Mouse (Mus musculus) kidney, postnatal 14 days (tissue): ENCODE data around the gene Olfr355.

Source experiments
- DNase-seq: peaks from one replicate; pipeline ENCODE4 v3.0.0; 2022; ENCODE audit warnings: mixed read lengths

Olfr355 gene

GRCm38 (mm10) chr2:36928797-36929196 is at the start of gene Olfr355:
Olfr355 (minus strand) TSS chr2:36928897.
- DNase-seq: no peak

- DNase-seq: no peak
Observed at GRCm38 (mm10) chr2:36936821-36937220, 8.1 kb upstream of the Olfr355 start, which contains the start of gene Olfr356. Olfr356 (plus strand) TSS chr2:36937121.

- DNase-seq: no peak
Observed at GRCm38 (mm10) chr2:36905380-36905779, 23.3 kb downstream of the Olfr355 start, which contains the start of gene Olfr354. Olfr354 (plus strand) TSS chr2:36905680.

GRCm38 (mm10) chr2:36897114-36897513 is 31.6 kb downstream of the Olfr355 start:
- DNase-seq: no peak

GRCm38 (mm10) chr2:36892836-36893235 is 35.9 kb downstream of the Olfr355 start, which contains the start of gene Olfr353:
Olfr353 (minus strand) TSS chr2:36892936.
- DNase-seq: no peak
